Mouse (Mus musculus) hindbrain, embryonic 14.5 days (tissue): Measurements from ENCODE around the gene Olfr979. TPM values are rescaled to one million over a fixed set of nuclear protein-coding genes. Genes with fewer than 3 reads are reported as not detected.
"Not testable (repeated sequence)": the region's sequence is repeated elsewhere in the genome, so short reads cannot be mapped to it uniquely, and the experiment has no call there.

Experiments used
- ATAC-seq: fragments of 200-750 bp; cut with Nextera tagmentation; 2 replicates; pipeline ENCODE4 v1.8.0; 2017; ENCODE audit warnings: moderate number of reproducible peaks, mild to moderate bottlenecking, moderate TSS enrichment, moderate library complexity; ENCODE audit not compliant: low FRiP score
- DNase-seq: peaks from one replicate; pipeline ENCODE4 v3.0.0-alpha.2; 2015; ENCODE audit warnings: low spot score
- H3K27ac ChIP-seq: fragments of 300-500 bp; sonication (generic); 2 replicates; pipeline ENCODE4 v1.5.1; 2014; ENCODE audit warnings: mild to moderate bottlenecking, moderate library complexity
- H3K27me3 ChIP-seq: fragments of 300-500 bp; sonication (generic); 2 replicates; pipeline ENCODE4 v1.6.1; 2014; ENCODE audit warnings: mild to moderate bottlenecking, low read length, mixed read lengths; ENCODE audit not compliant: control insufficient read depth, insufficient read depth
- H3K36me3 ChIP-seq: fragments of 300-500 bp; sonication (generic); replicated peaks from 2 replicates; pipeline ENCODE4 v1.6.1; 2014; ENCODE audit not compliant: control insufficient read depth, insufficient read depth
- H3K4me1 ChIP-seq: fragments of 300-500 bp; sonication (generic); replicated peaks from 2 replicates; pipeline ENCODE4 v1.6.1; 2014; ENCODE audit warnings: antibody characterized with exemption, low read length, mixed read lengths; ENCODE audit not compliant: control insufficient read depth, insufficient read depth
- H3K4me2 ChIP-seq: fragments of 300-500 bp; sonication (generic); replicated peaks from 2 replicates; pipeline ENCODE4 v1.6.1; 2014; ENCODE audit warnings: mild to moderate bottlenecking, moderate library complexity
- H3K4me3 ChIP-seq: fragments of 300-500 bp; sonication (generic); replicated peaks from 2 replicates; pipeline ENCODE4 v1.5.1; 2014; ENCODE audit warnings: mild to moderate bottlenecking, low read length
- H3K9ac ChIP-seq: fragments of 300-500 bp; sonication (generic); 2 replicates; pipeline ENCODE4 v1.6.1; 2014
- H3K9me3 ChIP-seq: fragments of 300-500 bp; sonication (generic); 2 replicates; pipeline ENCODE4 v1.6.1; 2016; ENCODE audit warnings: low read length; ENCODE audit not compliant: control insufficient read depth
- WGBS: fragments of 180-500 bp; shearing (Covaris S2); extraction: QIAGEN DNeasy Blood & Tissue Kit; methylation state at CpG from one replicate; pipeline ENCODE4 v1.1.7; 2014; 5-methylcytosine and 5-hydroxymethylcytosine counted together
- polyA plus RNA-seq: library from polyadenylated mRNA; unstranded; fragments of >200 nt; fragmentation: Nextera tagmentation; extraction: Ambion mirVana; gene quantifications from 2 replicates; pipeline ENCODE4 v1.2.1, GENCODE M21; 2014

Olfr979 gene
- not detected in 2 replicates for polyA plus RNA-seq

- Histone ChIP-seq H3K9ac (no peak within 1 kb of the TSS), H3K4me3 (no peak within 1 kb of the TSS), H3K4me1 (no peaks in the 10 kb centered on the region), H3K36me3 (no peaks in the 10 kb centered on the region), H3K9me3 (no peaks in the 10 kb centered on the region), H3K4me2 (no peak within 1 kb of the TSS), H3K27me3 (no peaks in the 10 kb centered on the region), H3K27ac (no peak within 1 kb of the TSS)
- ATAC-seq = no peak
- DNase-seq = no peak
- 97% methylated on average over 1 of the region's 1 CpGs for WGBS
These were observed at the start of gene Olfr979 for GRCm38 (mm10) chr9:40003365-40003764. Gene Olfr979 (minus strand): TSS chr9:40003465.

- WGBS = 93% methylated on average over 19 of the region's 19 CpGs
- ATAC-seq (no peak), DNase-seq (no peak)
- H3K27ac ChIP-seq = no peak overlapping the region
- H3K27me3 ChIP-seq = no peaks in the 10 kb centered on the region
- no peak overlapping the region for H3K4me2 ChIP-seq
- no peaks in the 10 kb centered on the region for H3K4me1 ChIP-seq
- H3K9me3 ChIP-seq = no peaks in the 10 kb centered on the region
- no peaks in the 10 kb centered on the region for H3K36me3 ChIP-seq
- no peak overlapping the region for H3K4me3 ChIP-seq
- H3K9ac ChIP-seq = no peak overlapping the region
These were observed 46.9 kb upstream of the Olfr979 start for GRCm38 (mm10) chr9:40050138-40050537.

DNA sequence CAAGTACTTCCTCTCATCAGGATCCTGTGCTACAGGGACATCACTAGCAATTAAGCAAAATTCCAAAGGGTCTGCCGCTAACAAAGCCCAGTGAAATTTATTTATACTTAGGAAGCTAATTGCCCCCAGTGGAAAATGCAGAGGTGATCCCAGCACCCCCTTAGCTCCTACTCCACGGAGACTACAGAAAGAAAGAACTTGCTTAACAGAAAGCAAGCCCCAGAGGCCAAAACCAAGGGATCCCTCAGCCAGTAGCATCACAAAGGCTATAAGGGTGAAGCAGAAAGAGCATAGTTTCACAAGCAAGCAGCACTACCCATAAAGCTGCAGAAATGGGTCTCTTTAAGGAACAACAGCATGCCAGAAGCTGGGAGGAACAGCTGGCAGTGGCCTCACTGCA is 17.9 kb upstream of the Olfr979 start, which contains the start of gene Olfr981:
Gene Olfr981, plus strand, starts transcription at position 301 of the 400 bp plus-strand sequence.
- Histone ChIP-seq H3K4me2 (no peak within 1 kb of the TSS), H3K9ac (no peak within 1 kb of the TSS), H3K36me3 (no peaks in the 10 kb centered on the region), H3K27ac (no peak within 1 kb of the TSS), H3K9me3 (no peaks in the 10 kb centered on the region), H3K4me3 (no peak within 1 kb of the TSS), H3K4me1 (no peaks in the 10 kb centered on the region), H3K27me3 (no peaks in the 10 kb centered on the region)
- ATAC-seq (no peak), DNase-seq (no peak)
- 75% methylated on average over 2 of the region's 2 CpGs for WGBS

DNA sequence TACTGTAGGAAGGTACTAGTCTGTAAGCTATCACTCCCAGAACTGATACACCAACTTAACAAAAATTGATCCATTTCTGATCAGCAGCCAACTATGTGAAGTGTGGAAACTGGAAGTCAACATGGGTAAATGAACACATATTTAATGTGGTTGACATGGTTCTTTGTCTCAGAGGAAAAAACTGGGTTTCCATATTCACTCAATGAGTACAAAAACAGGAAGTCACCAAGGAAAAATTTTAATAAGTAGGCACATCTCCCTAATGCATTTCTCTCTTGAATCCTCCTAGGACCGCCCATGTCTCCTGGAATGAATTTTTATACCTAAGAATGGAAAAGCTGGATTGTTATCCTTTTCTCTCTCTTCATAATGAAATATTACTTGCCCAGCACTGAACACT is 6.2 kb upstream of the Olfr979 start, which contains the start of gene Olfr980:
Gene Olfr980, minus strand, starts transcription at position 101 of the 400 bp plus-strand sequence.
- H3K4me3 ChIP-seq = no peak within 1 kb of the TSS
- no peaks in the 10 kb centered on the region for H3K27me3 ChIP-seq
- ATAC-seq (no peak), DNase-seq (no peak)
- no peak within 1 kb of the TSS for H3K9ac ChIP-seq
- no peak within 1 kb of the TSS for H3K4me2 ChIP-seq
- 90% methylated on average over 1 of the region's 1 CpGs for WGBS
- no peaks in the 10 kb centered on the region for H3K9me3 ChIP-seq
- H3K27ac ChIP-seq = no peak within 1 kb of the TSS
- no peaks in the 10 kb centered on the region for H3K36me3 ChIP-seq
- no peaks in the 10 kb centered on the region for H3K4me1 ChIP-seq

DNA sequence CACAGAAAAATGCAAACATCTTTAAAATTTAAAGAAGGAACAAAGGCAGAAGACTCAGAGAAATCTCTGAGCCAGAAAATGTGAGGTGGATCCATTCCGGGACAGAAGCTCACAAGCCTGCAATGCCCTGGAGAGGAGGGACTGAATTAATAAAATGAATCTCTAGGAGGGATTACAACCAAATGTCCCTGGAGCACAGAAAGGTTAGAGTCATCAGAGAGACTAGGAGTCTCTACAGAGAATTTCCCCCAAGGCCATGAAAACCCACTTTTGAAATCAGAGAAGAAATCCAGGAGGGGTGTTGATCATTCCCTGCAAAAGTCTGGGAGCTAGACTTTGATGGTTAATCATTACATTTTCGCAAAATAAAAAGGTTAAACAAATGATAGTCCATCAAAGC is 11.5 kb downstream of the Olfr979 start, which contains the start of gene Olfr978:
Gene Olfr978, plus strand, starts transcription at position 301 of the 400 bp plus-strand sequence.
- no peaks in the 10 kb centered on the region for H3K36me3 ChIP-seq
- H3K9ac ChIP-seq = no peak within 1 kb of the TSS
- DNase-seq (no peak), ATAC-seq (no peak)
- no peak within 1 kb of the TSS for H3K4me3 ChIP-seq
- no peaks in the 10 kb centered on the region for H3K27me3 ChIP-seq
- H3K4me1 ChIP-seq = no peaks in the 10 kb centered on the region
- WGBS = 88% methylated on average over 2 of the region's 2 CpGs
- H3K27ac ChIP-seq = no peak within 1 kb of the TSS
- H3K4me2 ChIP-seq = no peak within 1 kb of the TSS
- no peaks in the 10 kb centered on the region for H3K9me3 ChIP-seq

DNA sequence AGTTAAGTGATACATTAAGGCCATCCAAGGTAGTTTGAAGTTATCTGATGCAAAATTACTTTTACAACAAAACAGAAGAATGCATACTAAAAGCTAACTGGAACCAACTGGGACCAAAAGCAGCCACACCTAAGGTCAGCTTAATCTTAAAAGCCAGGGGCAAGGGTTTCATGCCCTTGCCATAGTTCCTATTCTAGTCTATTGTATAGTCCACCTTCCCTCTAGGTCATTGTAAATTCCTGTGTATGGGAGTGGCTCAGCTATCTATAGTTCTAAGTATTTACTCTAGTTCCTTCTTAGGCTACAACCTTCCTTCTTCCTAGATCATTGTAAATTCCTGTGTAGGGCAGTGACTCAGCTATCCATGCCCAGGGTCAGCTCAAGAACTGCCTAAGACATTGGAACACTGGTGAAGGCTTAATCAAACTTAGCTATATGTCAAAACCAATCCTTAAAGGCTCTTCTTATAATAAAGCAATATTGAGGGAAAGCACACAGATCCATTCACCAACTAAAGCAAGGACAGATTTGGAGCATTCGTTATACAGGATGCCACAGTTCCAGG is 26.6 kb downstream of the Olfr979 start:
- DNase-seq, ATAC-seq, H3K4me3 ChIP-seq, H3K27ac ChIP-seq, H3K9me3 ChIP-seq, H3K27me3 ChIP-seq, H3K9ac ChIP-seq, H3K4me1 ChIP-seq, H3K4me2 ChIP-seq, H3K36me3 ChIP-seq: not testable (repeated sequence)
- WGBS = 100% methylated on average over 1 of the region's 1 CpGs

GRCm38 (mm10) chr9:39961033-39961432 is 42.2 kb downstream of the Olfr979 start, which contains the start of gene Olfr976:
Gene Olfr976 (minus strand): TSS chr9:39961133.
- ATAC-seq, DNase-seq, H3K4me1 ChIP-seq, H3K36me3 ChIP-seq, H3K4me3 ChIP-seq, H3K9me3 ChIP-seq, H3K4me2 ChIP-seq, H3K9ac ChIP-seq, H3K27me3 ChIP-seq, H3K27ac ChIP-seq: not testable (repeated sequence)
- WGBS = 87% methylated on average over 6 of the region's 9 CpGs

DNA sequence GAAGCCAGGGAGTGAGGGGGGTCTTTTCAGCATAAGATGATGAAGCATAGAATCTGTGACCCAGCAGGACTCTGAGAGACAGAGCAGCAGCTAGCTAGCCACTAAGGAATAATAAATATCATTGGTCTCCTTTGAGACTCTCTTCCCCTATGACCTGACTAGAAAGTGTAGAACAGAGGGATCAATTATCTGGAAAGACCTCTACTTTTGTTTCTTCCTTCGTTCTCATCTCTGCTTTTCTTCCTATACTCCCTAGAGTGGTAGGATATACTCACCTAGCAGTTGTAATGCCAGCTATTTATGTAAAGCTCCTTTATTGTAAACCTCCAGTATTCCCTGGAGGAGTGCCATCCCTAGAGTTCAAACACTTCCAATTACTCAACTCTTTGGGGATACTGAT is 51.3 kb downstream of the Olfr979 start, which contains the start of gene Olfr975:
Gene Olfr975, minus strand, starts transcription at position 101 of the 400 bp plus-strand sequence.
- no peak within 1 kb of the TSS for H3K4me3 ChIP-seq
- no peaks in the 10 kb centered on the region for H3K9me3 ChIP-seq
- H3K4me2 ChIP-seq = no peak within 1 kb of the TSS
- H3K27ac ChIP-seq = no peak within 1 kb of the TSS
- WGBS = 70% methylated on average over 1 of the region's 1 CpGs
- no peaks in the 10 kb centered on the region for H3K4me1 ChIP-seq
- DNase-seq (no peak), ATAC-seq (no peak)
- H3K27me3 ChIP-seq = no peaks in the 10 kb centered on the region
- H3K9ac ChIP-seq = no peak within 1 kb of the TSS
- H3K36me3 ChIP-seq = no peaks in the 10 kb centered on the region
